Mouse (Mus musculus) intestine, postnatal 0 days (tissue): ENCODE data around the gene Usp46. TPM values are rescaled to one million over a fixed set of nuclear protein-coding genes. Genes with fewer than 3 reads are reported as not detected.

ENCODE experiments used
- ATAC-seq: fragments of 200-750 bp; cut with Nextera tagmentation; 2 replicates; pipeline ENCODE4 v1.8.0; 2017; ENCODE audit warnings: mild to moderate bottlenecking, moderate TSS enrichment, moderate library complexity
- H3K27ac ChIP-seq: fragments of 300-500 bp; sonication (generic); 2 replicates; pipeline ENCODE4 v1.5.1; 2014; ENCODE audit warnings: mild to moderate bottlenecking, low read depth, low read length, moderate library complexity
- H3K27me3 ChIP-seq: fragments of 300-500 bp; sonication (generic); replicated peaks from 2 replicates; pipeline ENCODE4 v1.6.1; 2014; ENCODE audit warnings: low read length, mixed read lengths; ENCODE audit not compliant: control insufficient read depth, insufficient read depth
- H3K36me3 ChIP-seq: fragments of 300-500 bp; sonication (generic); 2 replicates; pipeline ENCODE4 v1.6.1; 2014; ENCODE audit warnings: mild to moderate bottlenecking, moderate library complexity; ENCODE audit not compliant: control insufficient read depth, insufficient read depth
- H3K4me1 ChIP-seq: fragments of 300-500 bp; sonication (generic); replicated peaks from 2 replicates; pipeline ENCODE4 v1.6.1; 2014; ENCODE audit warnings: antibody characterized with exemption, low read length, mixed read lengths; ENCODE audit not compliant: control insufficient read depth, insufficient read depth
- H3K4me2 ChIP-seq: fragments of 300-500 bp; sonication (generic); replicated peaks from 2 replicates; pipeline ENCODE4 v1.6.1; 2014; ENCODE audit warnings: low read depth, mild to moderate bottlenecking, moderate library complexity
- H3K4me3 ChIP-seq: fragments of 300-500 bp; sonication (generic); 2 replicates; pipeline ENCODE4 v1.5.1; 2014; ENCODE audit warnings: low read depth, low read length
- H3K9ac ChIP-seq: fragments of 300-500 bp; sonication (generic); 2 replicates; pipeline ENCODE4 v1.6.1; 2014; ENCODE audit warnings: mild to moderate bottlenecking, low read depth, low read length
- H3K9me3 ChIP-seq: fragments of 300-500 bp; sonication (generic); 2 replicates; pipeline ENCODE4 v1.6.1; 2016; ENCODE audit warnings: mixed run types; ENCODE audit not compliant: control insufficient read depth
- CTCF ChIP-seq: sonication (generic); IDR thresholded peaks from 2 replicates; pipeline ENCODE4 v1.5.1; 2016; ENCODE audit warnings: low read depth, mild to moderate bottlenecking, control low read depth, antibody characterized with exemption, moderate library complexity
- WGBS: fragments of 180-500 bp; shearing (Covaris S2); extraction: QIAGEN DNeasy Blood & Tissue Kit; methylation state at CpG from one replicate; pipeline ENCODE4 v1.1.7; 2014; 5-methylcytosine and 5-hydroxymethylcytosine counted together
- polyA plus RNA-seq: library from polyadenylated mRNA; unstranded; fragments of >200 nt; fragmentation: Nextera tagmentation; extraction: Ambion mirVana; gene quantifications from 2 replicates; pipeline ENCODE4 v1.2.1, GENCODE M21; 2015

Usp46 gene
- polyA plus RNA-seq: 6.3 and 6.6 TPM in 2 replicates

DNA sequence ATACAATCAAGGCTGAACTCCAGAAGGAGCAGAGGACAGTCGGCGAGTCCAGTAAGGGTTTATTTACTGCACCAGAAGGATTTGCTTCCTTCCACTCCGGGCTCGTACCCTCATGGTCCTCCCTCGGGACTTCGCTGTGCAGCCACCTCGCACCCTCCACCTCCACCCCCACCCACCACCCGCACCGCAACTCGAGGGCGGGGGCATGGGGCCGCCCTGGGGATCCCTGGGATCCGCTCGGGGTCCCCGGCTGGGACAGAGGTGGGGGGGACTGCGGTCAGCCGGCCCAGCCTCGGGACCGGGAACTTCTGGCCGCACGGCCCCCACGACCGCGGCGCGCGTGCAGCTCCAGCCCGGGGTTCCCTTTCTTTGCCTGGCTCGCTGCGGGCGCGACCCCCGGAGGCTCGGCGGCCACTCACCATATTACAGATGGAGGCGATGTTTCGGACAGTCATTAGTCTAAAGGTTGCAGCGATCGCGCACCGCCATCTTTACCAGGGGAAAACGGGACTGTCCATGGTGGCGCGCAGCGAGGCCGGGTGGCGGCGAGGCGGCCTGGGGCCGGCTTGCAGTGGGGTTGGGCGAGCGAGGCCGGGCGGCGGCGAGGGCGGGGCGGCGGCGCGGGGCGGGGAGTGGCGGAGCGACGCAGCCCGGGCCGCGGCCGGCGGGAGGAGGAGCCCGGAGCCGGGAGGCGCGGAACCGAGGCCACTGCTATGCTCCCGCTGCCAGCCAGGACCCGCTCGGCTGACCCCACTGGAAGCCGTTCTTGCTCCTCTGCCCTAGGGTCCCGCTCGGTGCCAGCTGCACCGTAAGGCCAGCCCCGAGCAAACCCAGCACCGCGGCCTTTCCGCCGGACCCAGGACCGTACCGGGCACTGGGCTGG, at the start of gene Usp46:
TSS of gene Usp46 (minus strand) at position 601 of the 883 bp plus-strand sequence.
- Histone ChIP-seq H3K9ac (peak within 1 kb of the TSS; percentile 88), H3K4me2 (peak within 1 kb of the TSS; percentile 98), H3K36me3 (no peaks in the 10 kb centered on the region), H3K4me3 (peak within 1 kb of the TSS; percentile 85), H3K27ac (peak within 1 kb of the TSS; percentile 96), H3K27me3 (no peaks in the 10 kb centered on the region), H3K4me1 (peaks cover 15% of the 10 kb centered on the region), H3K9me3 (no peaks in the 10 kb centered on the region)
- TF ChIP-seq CTCF: no peak
- under 1% methylated on average over 73 of the region's 89 CpGs for WGBS
- ATAC-seq: peak; percentile 92

GRCm38 (mm10) chr5:74113961-74114689, 45.9 kb upstream of the Usp46 start:
- Histone ChIP-seq H3K9me3 (no peaks in the 10 kb centered on the region), H3K27ac (no peak overlapping the region), H3K4me2 (no peak overlapping the region), H3K4me1 (no peaks in the 10 kb centered on the region), H3K9ac (no peak overlapping the region), H3K36me3 (no peaks in the 10 kb centered on the region), H3K27me3 (no peaks in the 10 kb centered on the region), H3K4me3 (no peak overlapping the region)
- ATAC-seq: no peak
- no peak for TF ChIP-seq CTCF
- WGBS: 86% methylated on average over 7 of the region's 7 CpGs

- 27% methylated on average over 7 of the region's 7 CpGs for WGBS
- TF ChIP-seq CTCF: no peak
- no peak overlapping the region for H3K4me3 ChIP-seq
- no peak overlapping the region for H3K4me2 ChIP-seq
- no peaks in the 10 kb centered on the region for H3K36me3 ChIP-seq
- H3K4me1 ChIP-seq: no peaks in the 10 kb centered on the region
- no peaks in the 10 kb centered on the region for H3K9me3 ChIP-seq
- ATAC-seq: peak; percentile 86
- H3K9ac ChIP-seq: no peak overlapping the region
- no peaks in the 10 kb centered on the region for H3K27me3 ChIP-seq
- H3K27ac ChIP-seq: no peak overlapping the region
Measured at GRCm38 (mm10) chr5:74105445-74105844, 37.2 kb upstream of the Usp46 start.

- H3K27ac ChIP-seq: no peak overlapping the region
- H3K9ac ChIP-seq: no peak overlapping the region
- no peaks in the 10 kb centered on the region for H3K9me3 ChIP-seq
- WGBS: 75% methylated on average over 6 of the region's 6 CpGs
- H3K4me1 ChIP-seq: no peaks in the 10 kb centered on the region
- no peak for TF ChIP-seq CTCF
- no peak overlapping the region for H3K4me2 ChIP-seq
- H3K27me3 ChIP-seq: no peaks in the 10 kb centered on the region
- H3K36me3 ChIP-seq: no peaks in the 10 kb centered on the region
- H3K4me3 ChIP-seq: no peak overlapping the region
- no peak for ATAC-seq
Measured at GRCm38 (mm10) chr5:74101761-74102160, 33.5 kb upstream of the Usp46 start.

DNA sequence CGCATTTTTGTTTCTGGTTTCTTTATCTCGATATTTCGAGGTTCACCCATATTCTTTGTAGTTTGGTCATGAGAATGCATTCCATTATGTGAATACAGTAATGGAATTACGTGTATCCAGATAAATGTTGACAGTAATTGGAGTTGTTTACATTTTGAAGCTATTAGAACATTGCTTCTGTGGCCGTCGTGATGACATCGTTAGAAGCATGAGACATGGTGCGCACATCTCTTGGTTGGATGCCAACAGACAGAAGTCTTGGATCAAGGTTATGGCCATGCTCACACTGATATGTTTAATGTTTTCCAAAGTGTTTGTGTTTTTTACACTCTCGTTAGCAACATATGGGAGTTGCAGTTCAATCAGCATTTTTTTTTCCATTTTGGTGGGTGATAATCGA, 30.8 kb upstream of the Usp46 start:
- H3K9ac ChIP-seq: no peak overlapping the region
- H3K4me1 ChIP-seq: no peaks in the 10 kb centered on the region
- TF ChIP-seq CTCF: no peak
- ATAC-seq: no peak
- no peak overlapping the region for H3K4me2 ChIP-seq
- no peaks in the 10 kb centered on the region for H3K27me3 ChIP-seq
- no peaks in the 10 kb centered on the region for H3K36me3 ChIP-seq
- no peak overlapping the region for H3K4me3 ChIP-seq
- no peaks in the 10 kb centered on the region for H3K9me3 ChIP-seq
- WGBS: 64% methylated on average over 10 of the region's 10 CpGs
- H3K27ac ChIP-seq: no peak overlapping the region

DNA sequence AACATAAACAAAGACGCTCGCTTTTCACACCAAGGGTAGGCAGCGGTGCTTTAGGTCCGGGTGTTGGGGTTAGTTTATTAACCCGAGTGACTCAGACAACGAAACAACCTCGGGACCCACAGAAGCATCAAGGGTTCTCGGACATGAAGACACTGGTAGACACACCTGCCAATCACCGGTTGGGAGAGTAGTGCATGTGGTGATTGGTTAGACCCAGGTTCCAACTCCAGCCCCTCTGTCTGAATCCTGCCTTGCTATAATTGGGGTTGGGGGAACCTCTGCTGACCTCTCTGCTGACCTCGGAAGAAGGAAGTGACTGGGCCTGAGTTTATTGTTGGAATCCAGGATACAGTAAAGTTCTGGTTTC, 29.6 kb upstream of the Usp46 start:
- 53% methylated on average over 10 of the region's 10 CpGs for WGBS
- no peak for ATAC-seq

More for the DNA sequence above, 29.6 kb upstream of the Usp46 start:
- TF ChIP-seq CTCF: no peak
- no peaks in the 10 kb centered on the region for H3K4me1 ChIP-seq
- H3K9me3 ChIP-seq: no peaks in the 10 kb centered on the region
- no peak overlapping the region for H3K4me2 ChIP-seq
- no peak overlapping the region for H3K9ac ChIP-seq
- no peaks in the 10 kb centered on the region for H3K27me3 ChIP-seq
- no peak overlapping the region for H3K27ac ChIP-seq
- no peak overlapping the region for H3K4me3 ChIP-seq
- H3K36me3 ChIP-seq: no peaks in the 10 kb centered on the region
